Mouse (Mus musculus): ENCODE data around the gene Lmod3. TPM values are rescaled to one million over a fixed set of nuclear protein-coding genes. Genes with fewer than 3 reads are reported as not detected.

Lmod3 gene
- total RNA-seq, 2 experiments from 2014 or later = 113 to 139 TPM

DNA sequence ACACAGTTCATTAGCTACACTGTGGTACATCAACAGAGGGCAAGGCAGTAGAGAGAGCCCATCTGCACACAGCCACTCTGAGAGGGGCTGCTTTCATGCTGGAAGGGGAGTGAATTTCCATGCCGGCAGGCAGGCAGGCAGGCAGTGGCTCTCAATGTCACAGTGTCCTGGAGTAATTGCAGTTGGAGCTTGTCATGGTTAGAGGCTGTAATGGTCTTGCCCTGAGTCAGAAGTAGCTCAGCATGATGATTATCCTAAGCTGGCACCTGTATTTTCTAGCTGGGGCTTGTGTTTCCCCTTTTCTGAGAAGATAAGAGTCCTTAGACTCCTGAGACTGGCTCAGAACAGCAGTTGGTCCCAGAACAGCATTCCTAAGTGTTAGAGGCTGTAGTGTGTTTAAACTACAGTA is 26.5 kb downstream of the Lmod3 start:
- DNase-seq = no peak

DNA sequence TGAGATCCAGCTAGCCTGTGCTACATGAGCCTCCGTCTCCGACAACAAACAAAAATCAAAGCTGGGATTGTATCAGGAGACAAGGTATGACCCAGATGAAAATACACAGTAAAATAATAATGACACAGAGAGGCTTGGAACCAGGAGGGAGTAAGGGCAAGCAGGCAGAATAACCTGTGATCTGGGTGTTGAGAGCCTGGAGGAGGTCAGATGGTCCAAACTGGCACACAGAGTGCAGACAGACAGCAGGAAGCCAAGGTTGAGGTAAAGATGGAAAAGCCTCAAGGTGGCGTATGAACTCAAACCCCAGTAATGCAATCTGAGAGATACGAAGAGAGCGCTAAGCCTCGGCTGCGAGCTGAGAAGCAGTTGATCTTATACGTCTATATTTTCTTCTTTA is 28.1 kb downstream of the Lmod3 start:
- no peak for DNase-seq

DNA sequence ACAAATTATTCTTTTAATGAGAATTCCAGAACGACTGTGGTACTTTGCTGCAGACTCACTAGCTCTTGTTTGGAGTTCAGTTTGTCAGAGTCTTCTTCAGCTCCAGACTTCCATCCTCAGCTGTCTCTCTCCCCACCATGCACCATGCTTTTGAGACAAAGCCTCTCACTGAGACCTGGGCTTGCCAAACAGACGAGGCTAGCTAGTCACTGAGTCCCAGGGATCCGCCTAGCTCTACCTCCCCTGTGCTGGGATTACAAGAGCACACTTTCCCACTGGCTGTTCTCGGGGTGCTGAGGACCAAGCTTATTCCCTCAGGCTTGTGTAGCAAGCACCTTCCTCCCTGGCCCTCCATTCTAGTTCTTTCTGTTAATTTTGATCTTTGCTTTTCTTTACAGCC is 29.0 kb downstream of the Lmod3 start:
- no peak for DNase-seq

DNA sequence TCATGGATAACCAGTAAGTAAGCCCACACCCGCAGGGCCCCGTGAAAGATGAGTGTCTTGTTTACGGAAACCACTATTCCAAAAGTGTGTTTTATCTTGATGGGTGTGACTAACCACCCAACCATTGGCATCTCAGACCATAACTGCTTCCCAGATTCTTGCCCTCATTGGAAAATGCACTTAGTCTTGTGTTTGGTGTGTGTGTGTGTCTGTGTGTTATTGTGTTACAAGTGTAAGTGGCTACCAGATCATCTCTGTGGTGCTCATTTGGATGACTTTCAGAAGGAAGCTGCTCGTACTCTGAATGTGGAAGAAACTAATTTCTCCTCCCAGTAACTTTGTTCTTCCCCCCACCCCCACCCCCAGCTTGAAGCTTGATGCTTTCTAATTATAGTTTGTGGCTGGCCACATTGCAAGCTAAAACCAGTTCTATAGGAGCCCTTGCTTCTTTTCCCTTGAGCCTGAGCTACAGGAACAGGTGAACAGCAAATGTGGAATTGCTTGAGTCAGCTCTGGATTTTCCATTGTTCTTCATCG is 29.6 kb downstream of the Lmod3 start:
- DNase-seq = no peak

DNA sequence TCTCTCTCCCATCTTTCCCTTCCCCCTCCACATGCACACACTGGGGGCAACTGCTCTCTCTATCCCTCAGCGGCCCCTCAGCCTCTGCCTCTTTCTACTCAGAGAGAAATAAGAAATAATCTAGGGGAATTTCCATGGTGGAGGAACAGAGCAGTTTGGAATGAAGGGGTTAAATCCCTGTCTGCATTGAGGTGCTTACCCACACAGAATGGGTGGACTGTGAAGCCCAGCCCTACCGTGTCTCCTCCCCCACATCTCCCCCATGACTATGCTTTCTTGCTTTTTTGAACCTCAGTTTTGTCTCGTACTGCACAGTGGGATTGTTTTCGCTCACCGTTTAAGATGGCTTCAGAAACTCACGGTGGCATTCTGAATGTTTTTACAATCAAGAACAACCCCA is 30.2 kb downstream of the Lmod3 start:
- no peak for DNase-seq

DNA sequence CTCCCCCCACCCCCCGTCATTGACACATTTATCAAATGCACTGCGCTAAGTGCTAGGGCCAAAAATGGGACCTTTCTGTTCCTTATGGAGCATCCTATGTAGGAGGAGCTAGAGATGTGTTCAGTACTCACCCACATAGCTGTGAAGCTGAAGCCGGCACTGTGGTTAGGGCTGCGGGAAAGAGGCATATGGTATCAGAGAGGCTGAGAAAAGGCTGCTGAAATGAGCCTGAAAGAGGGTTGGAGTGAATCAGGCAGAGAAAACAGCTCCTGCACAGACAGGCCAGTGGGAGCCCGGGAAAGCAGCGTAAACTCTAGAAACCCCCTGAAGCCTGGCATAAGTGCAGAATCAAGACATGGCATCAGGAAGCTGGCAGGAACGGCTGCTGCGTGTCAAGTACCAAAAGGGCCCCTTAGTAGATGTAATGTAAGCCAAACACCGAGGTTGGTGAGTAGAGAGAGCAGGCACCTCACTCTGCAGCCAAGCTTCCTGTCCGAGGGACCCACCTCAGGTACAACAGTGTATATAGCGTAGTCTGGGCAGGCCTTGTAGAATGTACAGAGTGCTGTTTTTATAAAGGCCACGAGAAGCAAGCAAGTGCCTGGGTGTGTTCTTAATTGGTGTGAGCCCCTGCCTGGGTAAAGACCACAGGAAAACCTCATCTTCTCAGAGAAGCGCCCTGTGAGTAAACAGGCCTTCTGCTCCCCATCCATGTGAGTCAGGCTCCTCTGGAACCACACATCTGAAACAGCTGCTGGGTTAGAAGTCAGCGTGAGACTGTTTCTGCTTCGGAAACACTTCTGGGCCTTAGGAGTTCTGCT is 31.1 kb downstream of the Lmod3 start:
- DNase-seq = no peak

DNA sequence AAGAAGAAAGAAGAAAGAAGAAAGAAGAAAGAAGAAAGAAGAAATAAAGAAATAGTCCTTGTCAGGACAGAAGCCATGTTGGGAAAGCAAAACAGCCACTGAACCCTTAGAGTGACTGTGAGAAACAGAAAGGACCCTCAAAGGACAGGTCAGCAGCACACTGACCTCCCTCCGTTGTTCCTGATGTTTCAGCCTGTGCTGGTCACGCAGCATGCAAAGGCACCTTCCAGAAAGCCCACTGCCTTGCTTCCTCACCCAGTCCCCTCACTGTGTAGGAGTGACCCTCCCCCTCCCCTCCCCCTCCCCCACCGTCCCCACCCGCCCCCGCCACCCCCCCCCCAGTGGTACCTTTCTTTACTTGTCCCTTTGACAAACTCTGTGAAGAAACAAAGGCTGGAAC is 31.9 kb downstream of the Lmod3 start:
- DNase-seq = no peak

DNA sequence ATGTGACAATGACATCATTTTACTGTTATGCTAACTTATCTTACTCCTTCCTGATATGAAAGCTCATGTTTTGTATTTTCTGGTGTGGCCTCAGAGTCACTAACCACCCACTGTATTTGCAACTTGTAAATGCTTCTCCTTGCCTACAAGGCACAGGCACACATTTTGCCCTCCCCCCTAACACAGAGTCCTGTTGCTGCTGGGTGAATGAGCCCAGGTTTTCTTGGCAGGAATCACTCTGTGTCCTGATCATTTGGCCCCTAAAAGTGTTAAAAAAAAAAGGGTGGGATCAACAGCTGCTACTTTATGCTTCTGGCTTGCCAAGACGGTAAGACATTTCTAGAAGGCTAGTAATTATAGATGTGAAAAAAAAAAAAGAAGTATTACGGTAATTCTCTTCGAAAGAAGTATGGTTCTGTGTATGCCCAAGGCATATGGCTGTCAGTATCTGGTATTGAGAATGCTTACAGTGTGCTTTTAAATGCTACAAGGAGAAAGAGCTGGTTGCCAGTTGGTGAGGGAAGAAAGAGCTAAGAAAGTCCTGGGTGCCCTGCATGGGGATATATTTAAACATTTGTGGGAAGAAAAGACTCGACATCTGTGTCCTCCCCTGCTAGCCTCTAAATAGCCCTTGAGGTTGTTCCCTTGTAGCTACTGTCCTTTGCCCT is 36.3 kb downstream of the Lmod3 start:
- no peak for DNase-seq

DNA sequence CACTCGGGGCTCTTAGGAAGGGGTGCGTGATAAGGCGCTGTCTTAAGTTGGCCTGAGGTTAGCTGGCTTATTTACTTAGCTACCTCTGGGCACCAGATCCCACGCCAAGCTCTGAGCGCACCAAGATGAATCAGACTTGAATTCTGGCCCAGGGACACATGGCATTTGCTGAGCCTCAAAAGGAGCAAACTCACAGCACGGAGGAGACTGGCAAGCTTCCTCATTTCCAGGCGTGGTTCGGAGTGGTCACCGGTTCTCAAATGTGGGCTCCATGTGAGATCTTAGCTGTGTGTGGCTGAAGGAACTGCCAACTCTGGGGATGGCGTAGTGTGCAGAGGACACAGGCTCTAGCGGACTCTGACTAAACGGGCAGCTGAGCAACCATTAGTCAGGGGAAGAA is 40.6 kb downstream of the Lmod3 start:
- peak; percentile 54 for DNase-seq

DNA sequence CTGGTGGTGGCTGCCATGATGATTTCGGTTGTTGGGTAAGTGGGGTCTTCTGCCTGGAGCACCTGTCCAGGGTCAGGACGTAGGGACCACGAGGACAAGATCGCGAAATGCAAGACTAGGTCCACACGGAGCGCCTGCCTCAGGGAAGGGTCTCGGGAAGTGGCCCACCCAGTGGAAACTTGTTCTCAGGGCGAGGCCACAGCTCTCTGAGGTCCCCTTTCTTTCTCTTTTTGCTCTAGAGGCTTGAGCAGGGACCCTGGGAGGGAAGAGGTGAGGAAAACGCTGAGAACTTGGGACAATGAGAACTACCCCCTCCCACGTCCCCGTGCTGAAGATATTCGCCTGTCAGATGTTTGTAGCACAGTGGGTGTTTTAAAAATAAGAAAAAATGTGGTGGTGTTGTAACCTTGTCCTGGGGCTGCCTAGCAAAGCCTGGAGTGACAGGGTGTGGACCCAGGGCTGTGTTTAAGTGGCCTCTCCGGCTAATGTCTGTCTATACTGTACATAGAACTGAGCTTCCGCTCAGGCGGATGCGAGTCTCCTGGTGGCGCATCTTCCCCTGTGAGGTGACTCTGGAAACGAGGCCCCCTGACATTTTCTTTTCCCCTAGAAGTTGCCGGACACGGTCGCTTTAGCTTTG is 41.5 kb downstream of the Lmod3 start:
- no peak for DNase-seq

DNA sequence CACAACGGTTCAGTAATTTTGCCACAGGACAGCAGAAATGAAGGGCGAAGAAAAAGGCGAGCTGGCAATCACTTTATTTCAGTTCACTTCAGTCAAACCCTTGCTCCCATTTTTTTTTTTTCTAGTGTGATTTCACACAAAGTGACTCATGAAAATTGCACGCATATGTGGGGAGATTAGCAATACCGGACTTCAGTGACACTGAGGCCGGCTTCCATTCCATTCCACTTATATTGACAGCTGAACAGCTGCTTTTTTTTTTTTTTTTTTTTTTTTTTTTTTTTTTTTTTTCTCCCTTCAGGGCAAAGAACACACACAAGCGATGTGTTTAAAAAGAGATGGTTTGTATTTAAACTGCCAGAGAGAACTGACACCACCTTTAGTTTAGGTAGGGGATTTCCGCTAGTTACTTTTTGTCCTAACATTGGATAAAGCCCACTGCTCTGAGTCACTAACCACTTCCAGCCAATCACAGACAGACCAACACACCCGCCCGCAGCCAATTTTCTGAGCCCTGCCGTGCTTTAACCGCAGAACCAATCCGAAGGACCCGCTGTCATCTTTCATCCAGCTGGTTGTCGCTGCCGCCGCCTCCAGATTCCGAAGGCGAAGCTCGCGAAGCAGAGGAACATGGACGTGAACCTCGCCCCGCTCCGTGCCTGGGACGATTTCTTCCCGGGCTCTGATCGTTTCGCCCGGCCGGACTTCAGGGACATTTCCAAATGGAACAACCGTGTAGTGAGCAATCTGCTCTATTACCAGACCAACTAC is 42.2 kb downstream of the Lmod3 start, which contains the start of gene Arl6ip5:
Arl6ip5 (plus strand) TSS at position 499 of the 771 bp plus-strand sequence.
- peak; percentile 83 for DNase-seq

DNA sequence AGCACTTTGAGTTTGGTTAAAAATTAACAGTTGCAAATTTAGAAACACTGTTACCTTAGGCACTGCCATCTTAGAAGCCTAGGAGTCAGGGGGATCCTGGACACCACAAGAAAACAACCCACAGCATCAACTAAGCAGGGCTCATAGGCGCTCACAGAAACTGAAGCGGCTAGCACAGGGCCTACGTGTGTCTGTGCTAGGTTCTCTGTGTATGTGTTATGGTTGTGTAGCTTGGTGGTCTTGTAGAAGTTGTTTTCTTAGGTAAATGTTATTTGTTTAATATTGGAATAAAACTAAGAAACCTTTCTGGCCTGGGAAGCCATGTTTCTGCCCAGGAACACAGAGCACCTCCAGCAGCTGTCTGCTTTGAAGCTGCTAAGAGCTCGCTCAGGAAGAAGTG is 42.8 kb downstream of the Lmod3 start:
- no peak for DNase-seq

DNA sequence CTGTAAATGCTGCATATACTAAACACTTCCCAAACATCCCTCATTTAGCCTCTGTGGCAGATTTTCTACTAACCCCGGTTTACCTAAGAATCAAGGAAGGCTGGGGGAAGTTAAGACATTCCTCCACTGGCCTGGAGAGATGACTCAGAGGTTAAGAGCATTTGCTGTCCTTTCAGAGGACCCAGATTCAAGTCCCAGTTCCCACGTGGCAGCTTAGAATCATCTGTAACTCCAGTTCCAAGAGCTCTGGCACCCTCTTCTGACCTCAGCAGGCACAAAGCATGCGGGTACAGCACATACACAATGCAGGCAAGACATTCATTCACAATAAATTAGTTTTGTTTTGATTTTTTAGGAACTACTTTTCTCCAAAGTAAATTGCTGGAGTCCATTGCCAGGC is 43.4 kb downstream of the Lmod3 start:
- no peak for DNase-seq

DNA sequence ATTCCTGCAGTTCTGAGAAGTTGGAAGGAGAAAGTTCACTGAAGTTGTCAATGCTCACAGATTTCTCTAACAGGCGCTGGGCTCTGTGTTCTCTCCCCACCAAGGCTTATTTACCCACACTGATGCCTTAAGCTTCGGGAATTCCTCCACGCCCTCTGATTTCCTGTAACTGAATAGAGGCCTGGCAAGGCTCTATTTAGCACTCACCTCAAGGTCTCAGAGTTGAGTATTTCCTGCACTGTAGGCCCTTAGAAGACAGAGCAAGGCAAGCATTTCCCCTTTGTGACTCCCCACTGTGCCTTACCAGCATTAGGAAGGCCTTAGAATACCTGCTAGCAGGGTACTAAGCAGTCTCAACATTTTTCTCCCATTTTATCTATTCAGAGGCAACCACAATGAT is 44.2 kb downstream of the Lmod3 start:
- DNase-seq = no peak

DNA sequence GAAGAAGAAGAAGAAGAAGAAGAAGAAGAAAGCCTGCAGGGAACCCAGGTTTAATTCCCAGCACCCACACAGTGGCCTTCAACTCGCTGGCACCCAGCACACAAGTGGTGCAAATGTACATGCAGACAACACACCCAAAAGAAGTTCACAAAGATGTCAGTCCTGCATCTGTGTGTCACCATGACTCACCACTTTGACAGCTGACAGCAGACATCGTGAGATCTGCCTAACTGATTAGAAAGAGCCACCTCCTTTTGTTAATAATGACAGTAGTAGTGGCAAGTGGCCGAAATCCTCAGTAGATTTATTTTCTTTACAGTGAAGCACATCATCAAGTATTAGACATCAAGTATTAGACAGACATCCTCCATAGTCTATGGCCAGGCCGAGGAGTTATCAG is 45.5 kb downstream of the Lmod3 start:
- no peak for DNase-seq

DNA sequence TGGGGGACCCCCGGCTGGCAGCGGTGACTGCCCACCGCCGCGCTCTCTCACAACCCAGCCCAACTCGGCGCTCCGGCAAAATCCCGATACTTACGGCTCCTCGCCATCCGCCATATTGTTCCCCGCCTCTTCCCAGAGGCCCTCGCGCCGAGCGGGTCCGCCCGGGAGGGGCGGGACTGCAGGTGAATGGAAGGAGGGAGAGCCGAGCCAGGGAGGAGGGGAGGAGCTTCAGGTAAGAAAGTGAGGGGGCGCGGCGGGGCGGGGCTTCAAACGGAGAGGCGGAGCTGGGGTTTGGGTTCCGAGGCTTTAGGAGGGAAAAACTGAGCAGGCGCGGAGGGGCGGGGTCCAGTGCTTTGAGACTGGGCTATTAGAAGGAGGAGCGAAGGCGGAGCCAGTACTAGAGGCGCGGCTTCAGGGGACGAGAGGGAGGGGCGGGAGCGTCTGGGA is 47.1 kb downstream of the Lmod3 start, which contains the start of gene Uba3:
Uba3 (minus strand) TSS at position 209 of the 447 bp plus-strand sequence.
- DNase-seq = peak; percentile 100

DNA sequence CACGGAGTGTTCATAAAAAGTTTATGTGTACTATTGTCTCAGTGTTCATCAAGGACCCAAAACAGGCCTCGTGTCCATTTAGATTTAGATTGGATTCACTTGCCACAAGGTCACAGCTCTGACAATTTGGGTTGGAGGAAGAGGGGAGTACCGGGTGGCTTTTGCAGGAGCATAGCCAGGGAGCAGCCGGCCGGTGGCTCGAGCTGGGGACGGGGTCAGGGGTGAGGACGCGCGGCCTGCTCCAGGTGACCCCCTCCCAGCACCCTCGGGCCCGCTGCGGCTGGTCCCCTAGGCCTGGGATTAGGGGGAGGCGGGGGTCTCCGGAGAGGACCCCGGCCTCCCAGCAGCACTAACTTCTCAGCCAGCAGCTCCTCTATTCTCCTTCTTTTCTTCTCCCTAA is 47.6 kb downstream of the Lmod3 start:
- DNase-seq = peak; percentile 26

DNA sequence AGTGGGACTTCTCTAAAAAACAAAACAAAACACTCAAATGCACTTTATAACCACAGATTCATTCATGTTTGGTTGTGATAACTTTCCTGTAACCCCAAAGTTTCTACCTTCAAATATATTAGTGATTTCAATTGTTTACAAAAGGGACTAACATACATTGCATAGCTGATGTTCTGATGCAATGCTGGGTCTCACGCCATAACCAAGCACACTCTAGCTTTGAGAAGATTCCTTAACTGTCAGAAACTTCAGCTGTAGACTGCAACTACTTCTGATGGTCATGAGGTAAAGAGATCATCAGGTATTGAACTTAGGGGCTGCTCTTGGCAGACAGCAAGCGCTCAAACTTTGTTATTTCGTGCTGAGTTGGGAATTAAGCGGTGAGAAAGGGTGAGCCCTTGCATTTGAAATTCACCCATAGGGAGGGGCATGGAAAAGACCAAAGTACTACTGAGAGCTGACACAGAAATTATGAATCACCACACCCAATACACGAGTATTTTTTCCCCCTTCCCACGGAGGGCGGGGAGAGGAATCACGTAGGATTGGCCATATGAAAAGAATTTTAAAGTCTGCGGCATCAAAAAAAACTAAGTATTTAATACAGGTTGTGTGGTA is 48.2 kb downstream of the Lmod3 start:
- no peak for DNase-seq

DNA sequence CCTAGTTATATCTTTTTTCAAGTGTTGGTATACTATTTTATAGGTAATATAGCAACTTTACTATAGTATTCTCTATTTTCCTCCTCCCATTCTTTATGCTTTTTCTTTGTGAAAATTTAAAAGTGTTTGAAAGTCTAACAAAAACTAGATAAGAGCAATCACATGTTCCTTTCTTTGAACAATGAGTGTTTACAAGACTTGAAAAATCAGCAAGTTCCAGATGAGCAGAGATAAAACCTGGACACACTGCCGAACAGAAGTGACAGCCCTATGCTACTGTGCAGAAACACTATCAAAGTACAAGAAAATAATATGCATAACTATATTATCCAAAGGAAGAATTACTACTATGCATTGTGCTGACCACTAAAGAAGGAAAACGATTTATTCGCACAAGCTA is 50.1 kb downstream of the Lmod3 start:
- no peak for DNase-seq

DNA sequence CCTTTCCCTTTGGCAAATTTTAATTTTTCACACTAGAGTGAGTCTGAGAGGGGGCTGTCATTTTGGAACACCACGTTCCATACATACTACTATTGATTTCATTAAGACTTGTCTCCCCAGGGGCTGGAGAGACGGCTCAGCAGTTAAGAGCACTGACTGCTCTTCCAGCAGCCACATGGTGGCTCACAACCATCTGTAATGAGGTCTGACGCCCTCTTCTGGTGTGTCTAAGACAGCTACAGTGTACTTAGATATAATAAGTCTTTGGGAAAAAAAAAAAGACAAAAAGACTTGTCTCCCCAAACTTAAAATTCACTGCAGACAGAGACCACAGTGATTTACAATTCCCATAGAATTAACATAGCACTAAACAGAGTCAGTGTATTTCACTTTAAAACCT is 52.1 kb downstream of the Lmod3 start:
- DNase-seq = no peak

Data from gastrocnemius, postnatal 10 days (tissue).